Mouse (Mus musculus) cortical plate, adult 2 months (tissue): ENCODE measurements around the gene Tom1l1. TPM values are rescaled to one million over a fixed set of nuclear protein-coding genes. Genes with fewer than 3 reads are reported as not detected.
A peak's percentile ranks its signal among the peaks of the same experiment; 100 is the strongest.

ENCODE experiments used
- H3K27ac ChIP-seq: fragments of 200-500 bp; 2 replicates; pipeline ENCODE4 v1.5.1; 2012; ENCODE audit warnings: low read length, control low read depth, inconsistent platforms; ENCODE audit not compliant: insufficient read depth
- H3K4me1 ChIP-seq: fragments of 200-500 bp; 2 replicates; pipeline ENCODE4 v1.6.1; 2011; ENCODE audit warnings: low read length; ENCODE audit not compliant: control insufficient read depth, insufficient read depth
- H3K4me3 ChIP-seq: fragments of 200-500 bp; 2 replicates; pipeline ENCODE4 v1.5.1; 2011; ENCODE audit warnings: mild to moderate bottlenecking, low read length, control low read depth; ENCODE audit not compliant: insufficient read depth
- CTCF ChIP-seq: fragments of 200-500 bp; IDR thresholded peaks from 2 replicates; pipeline ENCODE4 v1.5.1; 2011; ENCODE audit warnings: mild to moderate bottlenecking, control low read depth, low read length; ENCODE audit not compliant: insufficient read depth; ENCODE audit errors: extremely low read depth
- POLR2A ChIP-seq: fragments of 200-500 bp; IDR thresholded peaks from 2 replicates; pipeline ENCODE4 v1.6.1; 2011; ENCODE audit warnings: mild to moderate bottlenecking, low read length, control low read depth; ENCODE audit not compliant: insufficient read depth; ENCODE audit errors: extremely low read depth
- polyA plus RNA-seq: library from polyadenylated mRNA; depleted of rRNA; stranded (reverse); fragments of >200 nt; gene quantifications from 2 replicates; pipeline ENCODE4 v1.2.3, GENCODE M21; 2012; rRNA removed

The Tom1l1 gene
- polyA plus RNA-seq, 1 experiment: 23.6 TPM

GRCm38 (mm10) chr11:90625174-90625573 lies 63.0 kb downstream of the Tom1l1 start:
- no peak overlapping the region for H3K4me3 ChIP-seq
- TF ChIP-seq CTCF (no peak), POLR2A (no peak)

DNA sequence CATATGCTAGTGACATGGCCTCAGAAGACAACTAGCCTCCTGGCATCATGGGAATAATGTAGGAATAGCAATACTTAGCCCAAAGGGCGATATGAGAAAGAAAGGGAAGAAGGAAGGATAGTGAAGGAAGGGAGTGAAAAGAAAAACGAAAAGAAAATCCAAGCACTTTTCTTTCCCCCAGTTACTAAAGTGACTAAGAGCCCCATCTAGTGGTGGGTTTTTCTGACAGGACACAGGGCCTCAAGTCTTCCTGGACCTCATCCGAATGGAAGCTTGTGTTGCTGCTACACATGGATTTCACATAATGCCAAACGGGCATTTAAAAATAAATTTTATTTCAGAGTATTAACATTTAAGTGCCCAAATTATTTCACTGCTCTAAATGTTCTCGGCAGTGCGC lies 64.7 kb downstream of the Tom1l1 start:
- H3K4me3 ChIP-seq: no peak overlapping the region
- no peaks in the 10 kb centered on the region for H3K4me1 ChIP-seq
- peak; percentile 62 for TF ChIP-seq CTCF
- no peak for TF ChIP-seq POLR2A
- no peak overlapping the region for H3K27ac ChIP-seq

More at GRCm38 (mm10) chr11:90625174-90625573, 63.0 kb downstream of the Tom1l1 start:
- no peaks in the 10 kb centered on the region for H3K4me1 ChIP-seq
- H3K27ac ChIP-seq: no peak overlapping the region

DNA sequence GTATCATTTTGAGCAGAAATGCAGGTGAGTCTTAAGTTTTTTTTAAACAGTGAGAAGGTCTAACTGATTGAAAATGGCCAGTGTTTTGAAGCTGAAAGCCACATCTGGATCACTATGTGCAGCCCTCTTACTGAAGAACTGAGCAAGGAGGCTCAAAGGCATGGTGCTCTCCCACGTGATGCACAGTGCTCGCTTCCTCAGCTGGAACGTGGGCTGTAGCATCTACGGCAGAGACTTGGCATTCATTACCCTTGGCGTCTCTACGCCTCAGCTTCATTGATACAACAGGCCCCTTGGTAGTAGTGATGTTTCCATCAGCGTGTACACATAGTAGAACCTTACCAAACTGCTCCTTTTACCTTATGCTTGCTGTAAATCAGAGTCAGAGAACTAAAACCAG lies 65.7 kb downstream of the Tom1l1 start:
- H3K4me3 ChIP-seq: no peak overlapping the region
- H3K27ac ChIP-seq: no peak overlapping the region
- H3K4me1 ChIP-seq: no peaks in the 10 kb centered on the region
- TF ChIP-seq POLR2A (no peak), CTCF (no peak)

DNA sequence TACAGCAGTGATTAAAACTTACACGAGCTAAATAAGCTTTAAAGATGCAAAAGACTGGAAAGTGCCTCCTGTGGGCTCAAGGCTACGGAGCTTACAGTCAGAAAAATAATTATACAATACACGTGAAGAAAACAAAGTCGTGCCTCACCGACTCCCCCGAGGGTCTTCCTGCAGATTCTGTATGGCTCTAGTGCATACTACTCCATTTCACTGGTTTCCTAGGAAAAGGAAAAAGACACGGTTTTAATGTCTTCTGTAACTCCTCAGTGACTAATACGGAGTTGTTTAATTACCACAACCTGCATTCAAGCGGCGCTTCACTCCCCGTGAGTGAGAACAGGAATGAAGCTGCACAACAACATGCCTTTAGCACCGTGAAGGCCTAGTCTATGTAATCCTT lies 66.1 kb downstream of the Tom1l1 start:
- H3K4me1 ChIP-seq: no peaks in the 10 kb centered on the region
- no peak overlapping the region for H3K27ac ChIP-seq
- TF ChIP-seq POLR2A (no peak), CTCF (no peak)

GRCm38 (mm10) chr11:90616431-90616830 lies 71.7 kb downstream of the Tom1l1 start:
- Histone ChIP-seq H3K27ac (no peak overlapping the region), H3K4me3 (no peak overlapping the region), H3K4me1 (no peaks in the 10 kb centered on the region)
- TF ChIP-seq CTCF: no peak
- TF ChIP-seq POLR2A: no peak

More for the DNA sequence above, 66.1 kb downstream of the Tom1l1 start:
- no peak overlapping the region for H3K4me3 ChIP-seq

GRCm38 (mm10) chr11:90614743-90615142 lies 73.4 kb downstream of the Tom1l1 start:
- Histone ChIP-seq H3K4me1 (no peaks in the 10 kb centered on the region), H3K27ac (no peak overlapping the region), H3K4me3 (no peak overlapping the region)
- TF ChIP-seq POLR2A (no peak), CTCF (no peak)

GRCm38 (mm10) chr11:90612118-90612517 lies 76.0 kb downstream of the Tom1l1 start:
- Histone ChIP-seq H3K4me1 (no peaks in the 10 kb centered on the region), H3K27ac (no peak overlapping the region), H3K4me3 (no peak overlapping the region)
- TF ChIP-seq POLR2A (no peak), CTCF (no peak)

- Histone ChIP-seq H3K4me1 (no peaks in the 10 kb centered on the region), H3K27ac (no peak overlapping the region), H3K4me3 (no peak overlapping the region)
- TF ChIP-seq POLR2A: no peak
- no peak for TF ChIP-seq CTCF
Measured at GRCm38 (mm10) chr11:90603066-90603465, 85.1 kb downstream of the Tom1l1 start.

- Histone ChIP-seq H3K27ac (no peak overlapping the region), H3K4me3 (no peak overlapping the region), H3K4me1 (no peaks in the 10 kb centered on the region)
- no peak for TF ChIP-seq CTCF
- no peak for TF ChIP-seq POLR2A
Measured at GRCm38 (mm10) chr11:90595826-90596225, 92.3 kb downstream of the Tom1l1 start.

Other genes starting within 250 kb of the Tom1l1 start
- 8.8 and 9.1 TPM in 2 replicates for gene Stxbp4, start 50.3 kb downstream of the Tom1l1 start, polyA plus RNA-seq
- 23.5 and 25.6 TPM in 2 replicates for gene Cox11, start 50.2 kb downstream of the Tom1l1 start, polyA plus RNA-seq